Mouse (Mus musculus): ENCODE results near the gene Ddx47. TPM values are rescaled to one million over a fixed set of nuclear protein-coding genes. Genes with fewer than 3 reads are reported as not detected.

Gene Ddx47
- total RNA-seq (2022), result 10 to 100 TPM; 23.7 to 25.3 (median 24.7) TPM

GRCm38 (mm10) chr6:135011048-135011733, at the start of gene Ddx47:
Gene Ddx47, plus strand, starts transcription at chr6:135011612.
- DNase-seq (ENCODE audit: low spot score in 2 of 2), result peak; percentile 88 to 91

- DNase-seq (ENCODE audit: low spot score in 2 of 2), result no peak
Observed at GRCm38 (mm10) chr6:134961858-134962517, 49.4 kb upstream of the Ddx47 start.

GRCm38 (mm10) chr6:134962518-134962893, 48.9 kb upstream of the Ddx47 start:
- no peak for DNase-seq (ENCODE audit: low spot score in 2 of 2)

GRCm38 (mm10) chr6:134963910-134964309, 47.5 kb upstream of the Ddx47 start:
- no peak for DNase-seq (ENCODE audit: low spot score in 2 of 2)

GRCm38 (mm10) chr6:134966681-134967080, 44.7 kb upstream of the Ddx47 start:
- no peak for DNase-seq (ENCODE audit: low spot score in 2 of 2)

- no peak for DNase-seq (ENCODE audit: low spot score in 2 of 2)
Observed at GRCm38 (mm10) chr6:134968326-134968725, 43.1 kb upstream of the Ddx47 start.

GRCm38 (mm10) chr6:134969498-134969897, 41.9 kb upstream of the Ddx47 start:
- DNase-seq (ENCODE audit: low spot score in 2 of 2), result no peak

- no peak for DNase-seq (ENCODE audit: low spot score in 2 of 2)
Observed at GRCm38 (mm10) chr6:134972096-134972495, 39.3 kb upstream of the Ddx47 start.

- DNase-seq (ENCODE audit: low spot score in 2 of 2), result no peak
Observed at GRCm38 (mm10) chr6:134976628-134977027, 34.8 kb upstream of the Ddx47 start.

- DNase-seq (ENCODE audit: low spot score in 2 of 2), result peak in 1 of 2 experiments; percentile 8
Observed at GRCm38 (mm10) chr6:134981231-134982062, 30.0 kb upstream of the Ddx47 start, which contains the start of gene Apold1. Gene Apold1, plus strand, starts transcription at chr6:134981718.

- peak; percentile 69 to 86 for DNase-seq (ENCODE audit: low spot score in 2 of 2)
Observed at GRCm38 (mm10) chr6:134983529-134984370, 27.7 kb upstream of the Ddx47 start.

GRCm38 (mm10) chr6:134984748-134985147, 26.7 kb upstream of the Ddx47 start:
- no peak for DNase-seq (ENCODE audit: low spot score in 2 of 2)

- no peak for DNase-seq (ENCODE audit: low spot score in 2 of 2)
Observed at GRCm38 (mm10) chr6:134988377-134988776, 23.0 kb upstream of the Ddx47 start.

GRCm38 (mm10) chr6:134990674-134991073, 20.7 kb upstream of the Ddx47 start:
- no peak for DNase-seq (ENCODE audit: low spot score in 2 of 2)

GRCm38 (mm10) chr6:134994031-134994651, 17.3 kb upstream of the Ddx47 start:
- no peak for DNase-seq (ENCODE audit: low spot score in 2 of 2)

- no peak for DNase-seq (ENCODE audit: low spot score in 2 of 2)
Observed at GRCm38 (mm10) chr6:134994985-134995384, 16.4 kb upstream of the Ddx47 start.

GRCm38 (mm10) chr6:134996918-134997317, 14.5 kb upstream of the Ddx47 start:
- no peak for DNase-seq (ENCODE audit: low spot score in 2 of 2)

- DNase-seq (ENCODE audit: low spot score in 2 of 2), result no peak
Observed at GRCm38 (mm10) chr6:134998076-134998475, 13.3 kb upstream of the Ddx47 start.

- no peak for DNase-seq (ENCODE audit: low spot score in 2 of 2)
Observed at GRCm38 (mm10) chr6:134998781-134999180, 12.6 kb upstream of the Ddx47 start.

GRCm38 (mm10) chr6:135000272-135000671, 11.1 kb upstream of the Ddx47 start:
- no peak for DNase-seq (ENCODE audit: low spot score in 2 of 2)

GRCm38 (mm10) chr6:135001991-135002390, 9.4 kb upstream of the Ddx47 start:
- DNase-seq (ENCODE audit: low spot score in 2 of 2), result no peak
